Mouse (Mus musculus) erythroblast, embryonic 14.5 days (primary cell): Measurements from ENCODE around the gene Tmem50a. TPM values are rescaled to one million over a fixed set of nuclear protein-coding genes. Genes with fewer than 3 reads are reported as not detected.

Experiments used
- H3K27me3 ChIP-seq: 2 replicates; pipeline ENCODE4 v1.6.1; 2012; ENCODE audit warnings: inconsistent platforms; ENCODE audit not compliant: control insufficient read depth
- H3K36me3 ChIP-seq: 2 replicates; pipeline ENCODE4 v1.6.1; 2012; ENCODE audit warnings: mild to moderate bottlenecking, inconsistent platforms; ENCODE audit not compliant: control insufficient read depth
- H3K4me1 ChIP-seq: 2 replicates; pipeline ENCODE4 v1.6.1; 2012; ENCODE audit warnings: inconsistent platforms; ENCODE audit not compliant: control insufficient read depth
- H3K4me3 ChIP-seq: replicated peaks from 2 replicates; pipeline ENCODE3; 2012; ENCODE audit warnings: moderate library complexity, mild to moderate bottlenecking, inconsistent platforms
- H3K9me3 ChIP-seq: 2 replicates; pipeline ENCODE4 v1.6.1; 2012; ENCODE audit warnings: low read length, inconsistent platforms, mixed read lengths; ENCODE audit not compliant: control insufficient read depth
- GATA1 ChIP-seq: IDR thresholded peaks from 2 replicates; pipeline ENCODE4 v1.6.1; 2012; ENCODE audit warnings: low read length, inconsistent platforms, mixed read lengths
- TAL1 ChIP-seq: IDR thresholded peaks from 3 replicates; pipeline ENCODE4 v1.6.1; 2012; ENCODE audit warnings: low read length, inconsistent platforms, mixed read lengths
- polyA plus RNA-seq: library from polyadenylated mRNA; stranded (reverse); fragments of >175 nt; gene quantifications from 2 replicates; pipeline ENCODE4 v1.2.3, GENCODE M21; 2012

Gene Tmem50a
- polyA plus RNA-seq, 1 experiment = 1.0 TPM

GRCm38 (mm10) chr4:134851236-134851635, 63.6 kb downstream of the Tmem50a start:
- Histone ChIP-seq H3K4me1 (peaks cover 61% of the 10 kb centered on the region), H3K27me3 (peaks cover 5% of the 10 kb centered on the region), H3K4me3 (peak overlapping the region; percentile 96), H3K9me3 (no peaks in the 10 kb centered on the region), H3K36me3 (peaks cover 52% of the 10 kb centered on the region)
- TF ChIP-seq GATA1 (no peak), TAL1 (no peak)

DNA sequence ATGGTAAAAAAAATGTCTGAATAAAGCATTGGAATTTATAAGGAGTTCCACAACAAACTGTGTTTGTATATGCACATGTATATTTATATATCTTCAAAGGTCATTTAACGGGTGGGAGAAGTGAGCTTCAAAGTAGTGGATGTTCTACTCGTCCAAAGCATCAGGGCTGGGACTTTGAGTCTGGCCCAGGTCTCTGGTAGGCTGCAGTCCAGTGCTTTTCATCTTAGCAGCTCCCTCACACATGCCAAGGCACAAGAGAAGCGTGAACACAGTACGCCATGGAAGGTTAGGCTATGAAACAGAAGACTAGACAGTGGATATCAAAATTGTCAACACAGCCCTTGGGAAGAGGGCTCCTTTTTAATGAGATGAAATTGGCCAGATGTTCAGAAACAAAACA, 64.3 kb downstream of the Tmem50a start:
- Histone ChIP-seq H3K9me3 (no peaks in the 10 kb centered on the region), H3K4me3 (peak overlapping the region; percentile 96), H3K36me3 (peaks cover 58% of the 10 kb centered on the region), H3K4me1 (peaks cover 60% of the 10 kb centered on the region), H3K27me3 (peaks cover 2% of the 10 kb centered on the region)
- TF ChIP-seq GATA1 = no peak
- TF ChIP-seq TAL1 = no peak

Other genes starting within 250 kb of the Tmem50a start
- gene Man1c1, start 210.7 kb downstream of the Tmem50a start, polyA plus RNA-seq = 0.06 and 0.07 TPM in 2 replicates
- 3.0 and 3.8 TPM in 2 replicates for gene Ldlrap1, start 147.0 kb downstream of the Tmem50a start, polyA plus RNA-seq
- gene Maco1, start 61.7 kb downstream of the Tmem50a start, polyA plus RNA-seq = 1.4 and 1.5 TPM in 2 replicates
- 54.9 and 73.6 TPM in 2 replicates for gene Rhd, start 50.5 kb downstream of the Tmem50a start, polyA plus RNA-seq
- gene Rsrp1, start 8.6 kb upstream of the Tmem50a start, polyA plus RNA-seq = 62.6 and 71.3 TPM in 2 replicates
- 10.1 and 17.9 TPM in 2 replicates for gene Syf2, start 15.9 kb upstream of the Tmem50a start, polyA plus RNA-seq
- 0.61 and 0.62 TPM in 2 replicates for gene Runx3, start 205.6 kb upstream of the Tmem50a start, polyA plus RNA-seq